Mouse (Mus musculus) ES-E14 (cell line): Measurements from ENCODE around the gene Isg20. TPM values are rescaled to one million over a fixed set of nuclear protein-coding genes. Genes with fewer than 3 reads are reported as not detected.
A peak's percentile ranks its signal among the peaks of the same experiment; 100 is the strongest.

Experiments used
- DNase-seq: peaks from one replicate; pipeline ENCODE4 v3.0.0-alpha.2; 2013; ENCODE audit warnings: low read depth, low spot score
- H3K27ac ChIP-seq: 2 replicates; pipeline ENCODE4 v1.5.1; 2012; ENCODE audit warnings: low read depth, mild to moderate bottlenecking, low read length, moderate library complexity, mixed read lengths; ENCODE audit not compliant: poor library complexity, insufficient read depth, severe bottlenecking
- H3K36me3 ChIP-seq: 2 replicates; pipeline ENCODE4 v1.6.1; 2012; ENCODE audit warnings: mild to moderate bottlenecking, low read length, moderate library complexity, mixed read lengths; ENCODE audit not compliant: control insufficient read depth, poor library complexity, insufficient read depth, severe bottlenecking
- H3K4me1 ChIP-seq, 2 experiments: fragments of 150-350 bp in 1 of 2; sonication (generic) in 1 of 2; 2 replicates each; pipeline ENCODE4 v1.6.1; 2012; ENCODE audit warnings: low read length in 2 of 2, mild to moderate bottlenecking in 1 of 2, mixed read lengths in 1 of 2; ENCODE audit not compliant: control insufficient read depth in 2 of 2, insufficient read depth in 2 of 2, poor library complexity in 1 of 2
- H3K4me3 ChIP-seq, 2 experiments: fragments of 150-350 bp in 1 of 2; sonication (generic) in 1 of 2; 2 replicates each; pipeline ENCODE4 v1.5.1; 2012; ENCODE audit warnings: low read length in 2 of 2, low read depth in 1 of 2, mild to moderate bottlenecking in 1 of 2, mixed read lengths in 1 of 2; ENCODE audit not compliant: insufficient read depth in 1 of 2, poor library complexity in 1 of 2, severe bottlenecking in 1 of 2
- H3K9ac ChIP-seq: 2 replicates; pipeline ENCODE4 v1.6.1; 2012; ENCODE audit warnings: low read depth, mild to moderate bottlenecking, low read length, mixed read lengths; ENCODE audit not compliant: poor library complexity, insufficient read depth, severe bottlenecking
- H3K9me3 ChIP-seq: fragments of 150-350 bp; sonication (generic); 2 replicates; pipeline ENCODE4 v1.6.1; 2012; ENCODE audit warnings: low read depth, mild to moderate bottlenecking, low read length; ENCODE audit not compliant: control insufficient read depth, insufficient read depth
- CHD2 ChIP-seq: IDR thresholded peaks from 2 replicates; pipeline ENCODE4 v1.6.1; 2014; ENCODE audit warnings: mild to moderate bottlenecking, low read depth, low read length, inconsistent platforms
- HCFC1 ChIP-seq: IDR thresholded peaks from 2 replicates; pipeline ENCODE4 v1.6.1; 2012; ENCODE audit warnings: low read length, inconsistent platforms, borderline replicate concordance; ENCODE audit not compliant: insufficient read depth
- MAFK ChIP-seq: IDR thresholded peaks from 2 replicates; pipeline ENCODE4 v1.6.1; 2014; ENCODE audit warnings: mild to moderate bottlenecking, low read depth, low read length, inconsistent platforms; ENCODE audit not compliant: insufficient read depth
- ZC3H11A ChIP-seq: IDR thresholded peaks from 2 replicates; pipeline ENCODE4 v1.6.1; 2012; ENCODE audit warnings: low read depth, mild to moderate bottlenecking, inconsistent platforms, low read length, borderline replicate concordance
- ZNF384 ChIP-seq: IDR thresholded peaks from 2 replicates; pipeline ENCODE4 v1.6.1; 2012; ENCODE audit warnings: low read depth, low read length, inconsistent platforms
- in situ Hi-C, 2 experiments: fragments of 600-800 bp; cut with MboI; formaldehyde crosslinking; loops; one replicate each; pipeline ENCODE4 v1.15.1; 2025; ENCODE audit warnings: low sequenced_read_pairs in 2 of 2, inconsistent platforms in 1 of 2; ENCODE audit not compliant: unreplicated experiment in 2 of 2
- total RNA-seq: library from RNA; depleted of rRNA; stranded (reverse); fragments of 300-350 nt; gene quantifications from 2 replicates; pipeline ENCODE4 v1.2.3, GENCODE M21; 2012

Gene Isg20
- total RNA-seq, 1 experiment, result 3.2 TPM

- TF ChIP-seq ZC3H11A (no peak), HCFC1 (no peak), MAFK (no peak), ZNF384 (no peak), CHD2 (no peak)
- no peak for DNase-seq
- Histone ChIP-seq H3K9ac (no peak overlapping the region), H3K9me3 (no peaks in the 10 kb centered on the region), H3K27ac (0 out of 2 replicates have a peak overlapping the region, but pooled peaks have one; percentile 27), H3K4me3 (no peak overlapping the region), H3K36me3 (peaks cover 58% of the 10 kb centered on the region), H3K4me1 (peaks cover 0 to 15% of the 10 kb centered on the region in 2 experiments; a peak in 2 of 4 replicates)
- in situ Hi-C loops, result loop anchor here in 1 of 2 experiments (25.0 kb wide), 1 partner anchor 333 kb away; no protein-coding TSS in a partner anchor
These were observed 9.0 kb upstream of the Isg20 start for GRCm38 (mm10) chr7:78904175-78904574.

- DNase-seq, result no peak
- Histone ChIP-seq H3K4me3 (no peak overlapping the region), H3K36me3 (peaks cover 46% of the 10 kb centered on the region), H3K9me3 (no peaks in the 10 kb centered on the region), H3K27ac (no peak overlapping the region), H3K9ac (no peak overlapping the region), H3K4me1 (peaks cover 4 to 22% of the 10 kb centered on the region in 2 experiments; a peak in 3 of 4 replicates)
- in situ Hi-C loops, result loop anchor here in 1 of 2 experiments (25.0 kb wide), 1 partner anchor 328 kb away; no protein-coding TSS in a partner anchor
- TF ChIP-seq CHD2 (no peak), MAFK (no peak), ZNF384 (no peak), HCFC1 (no peak), ZC3H11A (no peak)
These were observed 4.2 kb upstream of the Isg20 start for GRCm38 (mm10) chr7:78909026-78909425.

GRCm38 (mm10) chr7:78910336-78911098 lies 2.7 kb upstream of the Isg20 start:
- no peak overlapping the region for H3K4me3 ChIP-seq
- peaks cover 32% of the 10 kb centered on the region for H3K36me3 ChIP-seq
- in situ Hi-C loops, result loop anchor here in 1 of 2 experiments (10.0 to 25.0 kb wide), 2 partner anchors 164 to 327 kb away; no protein-coding TSS in a partner anchor
- peaks cover 4 to 20% of the 10 kb centered on the region in 2 experiments; a peak in 3 of 4 replicates for H3K4me1 ChIP-seq
- DNase-seq, result no peak
- no peak overlapping the region for H3K9ac ChIP-seq
- no peaks in the 10 kb centered on the region for H3K9me3 ChIP-seq
- TF ChIP-seq HCFC1 (no peak), MAFK (no peak), CHD2 (no peak), ZC3H11A (no peak), ZNF384 (no peak)
- no peak overlapping the region for H3K27ac ChIP-seq

- no peak overlapping the region for H3K9ac ChIP-seq
- in situ Hi-C loops, result loop anchor here in 1 of 2 experiments (10.0 to 25.0 kb wide), 2 partner anchors 164 to 326 kb away; no protein-coding TSS in a partner anchor
- H3K4me3 ChIP-seq, result no peak overlapping the region
- peaks cover 4 to 16% of the 10 kb centered on the region in 2 experiments; a peak in 3 of 4 replicates for H3K4me1 ChIP-seq
- no peak for DNase-seq
- no peaks in the 10 kb centered on the region for H3K9me3 ChIP-seq
- H3K27ac ChIP-seq, result no peak overlapping the region
- H3K36me3 ChIP-seq, result peaks cover 26% of the 10 kb centered on the region
- TF ChIP-seq CHD2 (peak; percentile 69; the same call in 1 of the 2 replicates), ZNF384 (no peak)
These were observed 2.0 kb upstream of the Isg20 start for GRCm38 (mm10) chr7:78911209-78911608.
